Mouse (Mus musculus) ES-E14 (cell line): ENCODE results near the gene Rasgrp1. TPM values are rescaled to one million over a fixed set of nuclear protein-coding genes. Genes with fewer than 3 reads are reported as not detected.

Source experiments
- DNase-seq: peaks from one replicate; pipeline ENCODE4 v3.0.0-alpha.2; 2013; ENCODE audit warnings: low read depth, low spot score
- H3K27ac ChIP-seq: 2 replicates; pipeline ENCODE4 v1.5.1; 2012; ENCODE audit warnings: low read depth, mild to moderate bottlenecking, low read length, moderate library complexity, mixed read lengths; ENCODE audit not compliant: poor library complexity, insufficient read depth, severe bottlenecking
- H3K36me3 ChIP-seq: 2 replicates; pipeline ENCODE4 v1.6.1; 2012; ENCODE audit warnings: mild to moderate bottlenecking, low read length, moderate library complexity, mixed read lengths; ENCODE audit not compliant: control insufficient read depth, poor library complexity, insufficient read depth, severe bottlenecking
- H3K4me1 ChIP-seq, 2 experiments: fragments of 150-350 bp in 1 of 2; sonication (generic) in 1 of 2; 2 replicates each; pipeline ENCODE4 v1.6.1; 2012; ENCODE audit warnings: low read length in 2 of 2, mild to moderate bottlenecking in 1 of 2, mixed read lengths in 1 of 2; ENCODE audit not compliant: control insufficient read depth in 2 of 2, insufficient read depth in 2 of 2, poor library complexity in 1 of 2
- H3K4me3 ChIP-seq, 2 experiments: fragments of 150-350 bp in 1 of 2; sonication (generic) in 1 of 2; 2 replicates each; pipeline ENCODE4 v1.5.1; 2012; ENCODE audit warnings: low read length in 2 of 2, low read depth in 1 of 2, mild to moderate bottlenecking in 1 of 2, mixed read lengths in 1 of 2; ENCODE audit not compliant: insufficient read depth in 1 of 2, poor library complexity in 1 of 2, severe bottlenecking in 1 of 2
- H3K9ac ChIP-seq: 2 replicates; pipeline ENCODE4 v1.6.1; 2012; ENCODE audit warnings: low read depth, mild to moderate bottlenecking, low read length, mixed read lengths; ENCODE audit not compliant: poor library complexity, insufficient read depth, severe bottlenecking
- H3K9me3 ChIP-seq: fragments of 150-350 bp; sonication (generic); 2 replicates; pipeline ENCODE4 v1.6.1; 2012; ENCODE audit warnings: low read depth, mild to moderate bottlenecking, low read length; ENCODE audit not compliant: control insufficient read depth, insufficient read depth
- CHD2 ChIP-seq: IDR thresholded peaks from 2 replicates; pipeline ENCODE4 v1.6.1; 2014; ENCODE audit warnings: mild to moderate bottlenecking, low read depth, low read length, inconsistent platforms
- HCFC1 ChIP-seq: IDR thresholded peaks from 2 replicates; pipeline ENCODE4 v1.6.1; 2012; ENCODE audit warnings: low read length, inconsistent platforms, borderline replicate concordance; ENCODE audit not compliant: insufficient read depth
- MAFK ChIP-seq: IDR thresholded peaks from 2 replicates; pipeline ENCODE4 v1.6.1; 2014; ENCODE audit warnings: mild to moderate bottlenecking, low read depth, low read length, inconsistent platforms; ENCODE audit not compliant: insufficient read depth
- ZC3H11A ChIP-seq: IDR thresholded peaks from 2 replicates; pipeline ENCODE4 v1.6.1; 2012; ENCODE audit warnings: low read depth, mild to moderate bottlenecking, inconsistent platforms, low read length, borderline replicate concordance
- ZNF384 ChIP-seq: IDR thresholded peaks from 2 replicates; pipeline ENCODE4 v1.6.1; 2012; ENCODE audit warnings: low read depth, low read length, inconsistent platforms
- in situ Hi-C, 2 experiments: fragments of 600-800 bp; cut with MboI; formaldehyde crosslinking; loops; one replicate each; pipeline ENCODE4 v1.15.1; 2025; ENCODE audit warnings: low sequenced_read_pairs in 2 of 2, inconsistent platforms in 1 of 2; ENCODE audit not compliant: unreplicated experiment in 2 of 2
- total RNA-seq: library from RNA; depleted of rRNA; stranded (reverse); fragments of 300-350 nt; gene quantifications from 2 replicates; pipeline ENCODE4 v1.2.3, GENCODE M21; 2012

The Rasgrp1 gene
- total RNA-seq, 1 experiment, result 0.67 TPM

GRCm38 (mm10) chr2:117371706-117372105 lies 28.9 kb upstream of the Rasgrp1 start:
- DNase-seq, result no peak
- no peak overlapping the region for H3K9ac ChIP-seq
- TF ChIP-seq ZC3H11A (no peak), ZNF384 (no peak), CHD2 (no peak), MAFK (no peak), HCFC1 (no peak)
- no peaks in the 10 kb centered on the region for H3K9me3 ChIP-seq
- in situ Hi-C loops, result no loop called here
- no peak overlapping the region for H3K4me3 ChIP-seq
- no peaks in the 10 kb centered on the region for H3K4me1 ChIP-seq
- no peak overlapping the region for H3K27ac ChIP-seq
- H3K36me3 ChIP-seq, result no peaks in the 10 kb centered on the region

GRCm38 (mm10) chr2:117366478-117366877 lies 23.7 kb upstream of the Rasgrp1 start:
- Histone ChIP-seq H3K36me3 (no peaks in the 10 kb centered on the region), H3K9ac (no peak overlapping the region), H3K4me3 (no peak overlapping the region), H3K9me3 (no peaks in the 10 kb centered on the region), H3K4me1 (no peaks in the 10 kb centered on the region), H3K27ac (no peak overlapping the region)
- TF ChIP-seq ZC3H11A (no peak), ZNF384 (no peak), CHD2 (no peak), MAFK (no peak), HCFC1 (no peak)
- no peak for DNase-seq
- in situ Hi-C loops, result no loop called here

GRCm38 (mm10) chr2:117364056-117364455 lies 21.3 kb upstream of the Rasgrp1 start:
- Histone ChIP-seq H3K9ac (no peak overlapping the region), H3K9me3 (no peaks in the 10 kb centered on the region), H3K4me3 (no peak overlapping the region), H3K36me3 (no peaks in the 10 kb centered on the region), H3K27ac (no peak overlapping the region), H3K4me1 (no peaks in the 10 kb centered on the region)
- no peak for TF ChIP-seq CHD2
- TF ChIP-seq MAFK, result no peak
- no peak for TF ChIP-seq ZNF384
- no peak for TF ChIP-seq HCFC1
- TF ChIP-seq ZC3H11A, result no peak
- no peak for DNase-seq
- in situ Hi-C loops, result no loop called here

- Histone ChIP-seq H3K9ac (no peak overlapping the region), H3K27ac (no peak overlapping the region), H3K36me3 (no peaks in the 10 kb centered on the region), H3K4me1 (no peaks in the 10 kb centered on the region), H3K9me3 (no peaks in the 10 kb centered on the region), H3K4me3 (no peak overlapping the region)
- TF ChIP-seq CHD2 (no peak), MAFK (no peak), ZC3H11A (no peak), ZNF384 (no peak), HCFC1 (no peak)
- no peak for DNase-seq
- in situ Hi-C loops, result no loop called here
These were observed 15.1 kb upstream of the Rasgrp1 start for GRCm38 (mm10) chr2:117357939-117358338.

GRCm38 (mm10) chr2:117352305-117353123 lies 9.7 kb upstream of the Rasgrp1 start:
- Histone ChIP-seq H3K27ac (no peak overlapping the region), H3K36me3 (no peaks in the 10 kb centered on the region), H3K4me1 (peaks cover 0 to 4% of the 10 kb centered on the region in 2 experiments; a peak in 1 of 4 replicates), H3K9me3 (no peaks in the 10 kb centered on the region), H3K4me3 (no peak overlapping the region), H3K9ac (no peak overlapping the region)
- TF ChIP-seq ZC3H11A, result no peak
- no peak for TF ChIP-seq ZNF384
- in situ Hi-C loops, result no loop called here
- DNase-seq, result no peak
